Mouse (Mus musculus): ENCODE results near the gene Peli1.

DNA sequence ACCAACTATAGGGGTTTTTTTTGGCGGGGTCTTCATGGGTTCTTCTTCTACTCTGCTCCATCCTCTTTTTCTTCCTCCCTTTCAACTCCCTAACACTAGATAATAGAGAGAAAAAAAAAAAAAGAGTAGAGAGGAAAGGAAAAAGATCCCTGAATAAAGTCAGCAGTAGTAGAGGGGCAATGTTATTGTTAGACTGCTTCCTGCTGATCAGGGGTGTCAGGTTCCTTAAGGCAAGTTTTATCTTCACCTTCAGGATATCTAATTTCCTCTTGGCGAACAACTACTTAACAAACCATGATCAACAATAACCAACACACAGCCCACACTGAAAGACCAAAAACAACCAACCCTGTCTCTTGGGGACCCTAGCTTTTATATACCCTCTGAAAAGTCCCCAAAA is 31.3 kb downstream of the Peli1 start:
- TF ChIP-seq CTCF (conservative IDR thresholded peaks at IDR 0.05; ENCODE audit: low read length) (no peak), NANOG (IDR thresholded peaks at IDR 0.05; ENCODE audit: borderline replicate concordance, low read length) (no peak), POU5F1 (IDR thresholded peaks at IDR 0.05; ENCODE audit: borderline replicate concordance, low read length) (no peak)
